Mouse (Mus musculus) small intestine, adult 2 months (tissue): Measurements from ENCODE around the gene Dnah14. TPM values are rescaled to one million over a fixed set of nuclear protein-coding genes. Genes with fewer than 3 reads are reported as not detected.

ENCODE experiments used
- H3K27ac ChIP-seq: fragments of 200-500 bp; 2 replicates; pipeline ENCODE4 v1.5.1; 2012; ENCODE audit warnings: low read depth, low read length, control low read depth, inconsistent platforms; ENCODE audit not compliant: insufficient read depth
- H3K27me3 ChIP-seq: fragments of 200-500 bp; 2 replicates; pipeline ENCODE4 v1.6.1; 2012; ENCODE audit warnings: mild to moderate bottlenecking, moderate library complexity, low read length, inconsistent platforms; ENCODE audit not compliant: control insufficient read depth, insufficient read depth
- H3K36me3 ChIP-seq: fragments of 200-500 bp; 2 replicates; pipeline ENCODE4 v1.6.1; 2012; ENCODE audit warnings: mild to moderate bottlenecking, low read length, control low read depth, inconsistent platforms; ENCODE audit not compliant: control insufficient read depth, insufficient read depth
- H3K4me1 ChIP-seq: fragments of 200-500 bp; 2 replicates; pipeline ENCODE4 v1.6.1; 2012; ENCODE audit warnings: low read length, inconsistent platforms, mixed read lengths; ENCODE audit not compliant: control insufficient read depth, insufficient read depth, insufficient read length
- H3K4me3 ChIP-seq: fragments of 200-500 bp; 2 replicates; pipeline ENCODE4 v1.5.1; 2012; ENCODE audit warnings: low read depth, mild to moderate bottlenecking, control low read depth, inconsistent platforms, low read length, moderate library complexity
- CTCF ChIP-seq: fragments of 200-500 bp; IDR thresholded peaks from 2 replicates; pipeline ENCODE4 v1.5.1; 2012; ENCODE audit warnings: low read depth, mild to moderate bottlenecking, control low read depth, inconsistent platforms, low read length, moderate library complexity, mixed read lengths; ENCODE audit not compliant: insufficient replicate concordance, insufficient read length; ENCODE audit errors: extremely low read depth
- POLR2A ChIP-seq: fragments of 200-500 bp; IDR thresholded peaks from 2 replicates; pipeline ENCODE4 v1.6.1; 2012; ENCODE audit warnings: low read depth, mild to moderate bottlenecking, control low read depth, inconsistent platforms, low read length, moderate library complexity
- WGBS: fragments of 180-500 bp; shearing (Covaris S2); methylation state at CpG from one replicate; pipeline ENCODE4 v1.1.7; 2018; 5-methylcytosine and 5-hydroxymethylcytosine counted together
- polyA plus RNA-seq: library from polyadenylated mRNA; depleted of rRNA; stranded (reverse); fragments of >200 nt; gene quantifications from 2 replicates; pipeline ENCODE4 v1.2.3, GENCODE M21; 2012

Dnah14 gene
- polyA plus RNA-seq, 1 experiment: not detected

GRCm38 (mm10) chr1:181545044-181545772 lies 31.2 kb upstream of the Dnah14 start:
- H3K4me3 ChIP-seq: no peak overlapping the region
- H3K27ac ChIP-seq: no peak overlapping the region
- TF ChIP-seq POLR2A (no peak), CTCF (peak; percentile 73; the same call in 1 of the 2 replicates)
- H3K27me3 ChIP-seq: no peaks in the 10 kb centered on the region
- no peaks in the 10 kb centered on the region for H3K36me3 ChIP-seq
- H3K4me1 ChIP-seq: peaks cover 6% of the 10 kb centered on the region; the same call in 1 of the 2 replicates
- 18% methylated on average over 23 of the region's 23 CpGs for WGBS

GRCm38 (mm10) chr1:181549987-181550386 lies 26.4 kb upstream of the Dnah14 start:
- Histone ChIP-seq H3K27ac (no peak overlapping the region), H3K4me1 (no peaks in the 10 kb centered on the region), H3K4me3 (no peak overlapping the region), H3K27me3 (no peaks in the 10 kb centered on the region), H3K36me3 (no peaks in the 10 kb centered on the region)
- WGBS: 88% methylated on average over 8 of the region's 8 CpGs
- TF ChIP-seq CTCF (no peak), POLR2A (no peak)

DNA sequence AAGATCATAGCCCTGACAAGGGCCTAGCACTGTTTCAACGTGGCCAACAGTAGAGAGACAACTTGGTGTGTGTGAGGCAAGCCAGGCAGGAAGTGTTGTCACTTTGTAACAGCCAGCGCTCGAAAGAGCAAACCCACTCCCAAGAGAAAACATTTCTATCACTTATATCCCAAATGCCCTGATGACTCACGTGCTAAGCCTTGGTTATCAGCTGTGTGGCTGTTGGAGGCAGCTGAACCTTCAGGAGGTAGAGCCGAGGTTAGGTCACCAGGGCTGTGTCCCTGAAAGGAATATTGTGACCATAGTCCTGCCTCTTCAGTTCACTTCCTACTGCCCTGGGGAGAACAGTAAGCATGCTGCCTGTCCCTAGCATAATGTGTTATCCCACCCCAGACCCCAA lies 25.5 kb upstream of the Dnah14 start:
- H3K4me1 ChIP-seq: no peaks in the 10 kb centered on the region
- no peak overlapping the region for H3K4me3 ChIP-seq
- no peak for TF ChIP-seq POLR2A
- no peak for TF ChIP-seq CTCF
- WGBS: 30% methylated on average over 5 of the region's 5 CpGs
- no peaks in the 10 kb centered on the region for H3K36me3 ChIP-seq
- no peak overlapping the region for H3K27ac ChIP-seq
- H3K27me3 ChIP-seq: no peaks in the 10 kb centered on the region

GRCm38 (mm10) chr1:181552533-181553410 lies 23.6 kb upstream of the Dnah14 start:
- no peaks in the 10 kb centered on the region for H3K4me1 ChIP-seq
- TF ChIP-seq POLR2A (no peak), CTCF (no peak)
- no peak overlapping the region for H3K4me3 ChIP-seq
- no peaks in the 10 kb centered on the region for H3K27me3 ChIP-seq
- H3K36me3 ChIP-seq: no peaks in the 10 kb centered on the region
- H3K27ac ChIP-seq: no peak overlapping the region
- WGBS: 23% methylated on average over 10 of the region's 10 CpGs

- Histone ChIP-seq H3K4me3 (no peak overlapping the region), H3K27ac (no peak overlapping the region), H3K36me3 (no peaks in the 10 kb centered on the region), H3K27me3 (no peaks in the 10 kb centered on the region), H3K4me1 (no peaks in the 10 kb centered on the region)
- TF ChIP-seq CTCF: no peak
- TF ChIP-seq POLR2A: no peak
- WGBS: 76% methylated on average over 5 of the region's 5 CpGs
Measured at GRCm38 (mm10) chr1:181555475-181555874, 20.9 kb upstream of the Dnah14 start.

GRCm38 (mm10) chr1:181559655-181560054 lies 16.7 kb upstream of the Dnah14 start:
- Histone ChIP-seq H3K4me3 (no peak overlapping the region), H3K36me3 (no peaks in the 10 kb centered on the region), H3K27ac (no peak overlapping the region), H3K27me3 (no peaks in the 10 kb centered on the region), H3K4me1 (no peaks in the 10 kb centered on the region)
- TF ChIP-seq POLR2A (no peak), CTCF (no peak)
- WGBS: 82% methylated on average over 10 of the region's 10 CpGs

DNA sequence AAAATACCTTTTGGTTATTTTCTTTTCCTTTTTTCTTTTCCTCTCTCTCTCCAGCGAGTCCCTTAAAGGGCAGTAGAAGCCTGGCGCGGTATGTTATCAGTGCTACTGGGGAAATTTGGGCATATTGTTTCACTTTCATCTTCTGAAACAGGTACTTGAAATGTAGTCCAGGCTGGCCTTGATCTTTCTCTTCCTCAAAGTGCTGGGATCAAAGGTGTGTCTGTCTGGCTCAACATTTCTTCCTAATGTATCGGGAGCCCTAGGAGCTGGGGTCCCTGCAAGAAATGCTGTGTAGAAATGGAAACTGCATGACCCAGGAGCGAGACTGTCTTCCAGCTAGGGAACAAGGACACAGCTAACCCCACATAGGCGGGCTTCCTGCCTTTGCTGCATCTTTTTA lies 16.0 kb upstream of the Dnah14 start:
- no peaks in the 10 kb centered on the region for H3K36me3 ChIP-seq
- no peaks in the 10 kb centered on the region for H3K27me3 ChIP-seq
- peak overlapping the region; percentile 18; the same call in 1 of the 2 replicates for H3K4me3 ChIP-seq
- TF ChIP-seq POLR2A (no peak), CTCF (no peak)
- no peaks in the 10 kb centered on the region for H3K4me1 ChIP-seq
- H3K27ac ChIP-seq: no peak overlapping the region
- WGBS: 46% methylated on average over 6 of the region's 6 CpGs
